Mouse (Mus musculus): ENCODE data around the gene Mvk.

The Mvk gene

DNA sequence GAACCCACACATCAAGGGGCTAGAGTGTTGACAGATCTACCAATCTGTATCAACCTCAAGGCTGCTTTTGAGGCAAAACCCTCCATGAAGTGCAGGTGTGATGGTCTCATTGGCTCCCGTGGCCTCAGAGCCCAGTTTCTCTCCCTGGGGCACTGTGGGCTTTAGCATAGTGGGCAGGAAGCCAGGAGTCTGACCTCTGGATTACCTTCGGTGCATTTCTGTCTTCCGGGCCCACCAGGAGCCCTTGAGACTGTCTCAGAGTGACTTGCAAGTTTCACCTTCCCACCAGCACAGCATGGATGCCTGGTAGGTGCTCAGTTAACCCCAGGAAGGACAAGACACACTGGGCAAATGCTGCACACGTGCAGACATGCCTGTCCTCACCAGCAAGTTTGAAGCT is 63.9 kb downstream of the Mvk start:
- in situ Hi-C loops (cut with MboI; ENCODE audit: low sequenced_read_pairs) = no loop called here

DNA sequence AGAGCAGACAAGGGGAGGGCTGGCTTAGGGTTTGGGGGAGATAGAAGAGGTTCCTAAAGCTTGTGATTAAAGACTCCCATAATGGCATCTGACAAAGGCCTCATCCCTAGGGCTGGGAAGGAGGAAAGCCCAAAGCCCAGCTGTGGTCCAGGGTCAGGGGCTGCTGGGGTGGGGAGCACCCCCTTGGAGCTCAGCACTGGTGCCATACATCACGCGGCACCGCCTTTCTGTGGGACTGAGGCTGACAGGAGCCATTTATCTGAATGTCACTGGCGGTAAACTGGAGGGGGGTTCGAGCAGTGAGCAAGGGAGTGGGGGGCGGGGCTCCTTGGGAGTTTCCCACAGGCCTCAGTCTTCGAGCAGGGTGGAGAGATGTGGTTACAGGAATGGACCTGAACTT is 65.4 kb downstream of the Mvk start:
- in situ Hi-C loops (cut with MboI; ENCODE audit: low sequenced_read_pairs) = no loop called here
